Mouse (Mus musculus) adrenal gland, postnatal 14 days (tissue): ENCODE measurements around the gene Mpp2. TPM values are rescaled to one million over a fixed set of nuclear protein-coding genes. Genes with fewer than 3 reads are reported as not detected.

Source experiments
- DNase-seq: peaks from one replicate; pipeline ENCODE4 v3.0.0; 2021; ENCODE audit warnings: mixed read lengths
- total RNA-seq: library from RNA; stranded (reverse); gene quantifications from 2 replicates; pipeline ENCODE4 v1.2.3, GENCODE M21; 2021

The Mpp2 gene
- total RNA-seq, 1 experiment from 2014 or later = 10.1 TPM

GRCm38 (mm10) chr11:102008954-102009637, 79.2 kb downstream of the Mpp2 start:
- DNase-seq = no peak

- DNase-seq = no peak
Observed at GRCm38 (mm10) chr11:102008372-102008771, 79.9 kb downstream of the Mpp2 start.

Other genes with a start within 250 kb of the Mpp2 start
- gene Meox1, start 194.1 kb downstream of the Mpp2 start, total RNA-seq = 8.4 and 9.2 TPM in 2 replicates
- gene Sost, start 121.5 kb downstream of the Mpp2 start, total RNA-seq = 1.6 TPM in 1 of 2 replicates, not detected in the other
- not detected in 2 replicates for gene Cfap97d1, start 104.2 kb downstream of the Mpp2 start, total RNA-seq
- gene Dusp3, start 101.5 kb downstream of the Mpp2 start, total RNA-seq = 100 and 103 TPM in 2 replicates
- gene Mpp3, start 60.1 kb downstream of the Mpp2 start, total RNA-seq = 9.0 and 14.8 TPM in 2 replicates
- gene Cd300lg, start 47.0 kb downstream of the Mpp2 start, total RNA-seq = 50.5 and 61.4 TPM in 2 replicates
- not detected in 2 replicates for gene Ppy, start 12.8 kb upstream of the Mpp2 start, total RNA-seq
- not detected in 2 replicates for gene Pyy, start 19.3 kb upstream of the Mpp2 start, total RNA-seq
- 0.60 and 5.8 TPM in 2 replicates for gene Nags, start 57.0 kb upstream of the Mpp2 start, total RNA-seq
- gene Tmem101, start 67.9 kb upstream of the Mpp2 start, total RNA-seq = 14.4 and 16.5 TPM in 2 replicates
- gene Lsm12, start 96.8 kb upstream of the Mpp2 start, total RNA-seq = 78.7 and 81.0 TPM in 2 replicates
- gene G6pc3, start 101.1 kb upstream of the Mpp2 start, total RNA-seq = 82.8 and 83.7 TPM in 2 replicates
- gene Hdac5, start 141.7 kb upstream of the Mpp2 start, total RNA-seq = 81.1 and 83.7 TPM in 2 replicates
- 1.7 and 2.3 TPM in 2 replicates for gene BC030867, start 160.4 kb upstream of the Mpp2 start, total RNA-seq
- 0.11 and 0.19 TPM in 2 replicates for gene Asb16, start 180.2 kb upstream of the Mpp2 start, total RNA-seq
- 40.1 and 40.4 TPM in 2 replicates for gene Tmub2, start 196.4 kb upstream of the Mpp2 start, total RNA-seq
- 47.9 and 53.4 TPM in 2 replicates for gene Atxn7l3, start 208.1 kb upstream of the Mpp2 start, total RNA-seq
- 102 and 106 TPM in 2 replicates for gene Ubtf, start 231.2 kb upstream of the Mpp2 start, total RNA-seq